Mouse (Mus musculus): ENCODE data around the gene Agrp.

- no peak for TF ChIP-seq POLR2A (IDR thresholded peaks at IDR 0.05; ENCODE audit: borderline replicate concordance, extremely low read depth, low read depth, low read length)
- no peak for TF ChIP-seq CTCF (IDR thresholded peaks at IDR 0.05; ENCODE audit: insufficient read depth, low read length)
These were observed 63.8 kb downstream of the Agrp start for GRCm38 (mm10) chr8:105573427-105573826.

Data from lung, adult 2 months (tissue).